Mouse (Mus musculus) heart, postnatal 0 days (tissue): ENCODE measurements around the gene Gclc. TPM values are rescaled to one million over a fixed set of nuclear protein-coding genes. Genes with fewer than 3 reads are reported as not detected.

Experiments
- ATAC-seq: fragments of 200-750 bp; cut with Nextera tagmentation; 2 replicates; pipeline ENCODE4 v1.8.0; 2017; ENCODE audit warnings: low read depth, moderate number of reproducible peaks, moderate library complexity; ENCODE audit not compliant: insufficient read depth
- DNase-seq: peaks from one replicate; pipeline ENCODE4 v3.0.0-alpha.2; 2016; ENCODE audit warnings: low spot score
- H3K27ac ChIP-seq: fragments of 300-500 bp; sonication (generic); 2 replicates; pipeline ENCODE4 v1.5.1; 2014; ENCODE audit warnings: low read depth, mild to moderate bottlenecking
- H3K27me3 ChIP-seq: fragments of 300-500 bp; sonication (generic); 2 replicates; pipeline ENCODE4 v1.6.1; 2014; ENCODE audit warnings: low read length, mixed read lengths; ENCODE audit not compliant: control insufficient read depth, insufficient read depth
- H3K36me3 ChIP-seq: fragments of 300-500 bp; sonication (generic); replicated peaks from 2 replicates; pipeline ENCODE4 v1.6.1; 2014; ENCODE audit warnings: low read length, mixed read lengths; ENCODE audit not compliant: control insufficient read depth, insufficient read depth
- H3K4me1 ChIP-seq: fragments of 300-500 bp; sonication (generic); 2 replicates; pipeline ENCODE4 v1.6.1; 2014; ENCODE audit warnings: antibody characterized with exemption; ENCODE audit not compliant: control insufficient read depth, insufficient read depth
- H3K4me2 ChIP-seq: fragments of 300-500 bp; sonication (generic); 2 replicates; pipeline ENCODE4 v1.6.1; 2014; ENCODE audit warnings: low read depth, mild to moderate bottlenecking, low read length, moderate library complexity
- H3K4me3 ChIP-seq: fragments of 300-500 bp; sonication (generic); 2 replicates; pipeline ENCODE4 v1.5.1; 2014; ENCODE audit warnings: low read depth, low read length
- H3K9ac ChIP-seq: fragments of 300-500 bp; sonication (generic); replicated peaks from 2 replicates; pipeline ENCODE4 v1.6.1; 2014; ENCODE audit warnings: low read depth, low read length, mixed read lengths
- H3K9me3 ChIP-seq: fragments of 300-500 bp; sonication (generic); replicated peaks from 2 replicates; pipeline ENCODE4 v1.6.1; 2016; ENCODE audit warnings: low read length; ENCODE audit not compliant: control insufficient read depth
- CTCF ChIP-seq: IDR thresholded peaks from 2 replicates; pipeline ENCODE4 v1.5.1; 2016; ENCODE audit warnings: antibody characterized with exemption, control low read depth, low read depth
- EP300 ChIP-seq: IDR thresholded peaks from 2 replicates; pipeline ENCODE4 v1.6.1; 2016; ENCODE audit warnings: antibody characterized with exemption, low read depth
- WGBS: fragments of 180-500 bp; shearing (Covaris S2); extraction: QIAGEN DNeasy Blood & Tissue Kit; methylation state at CpG from one replicate; pipeline ENCODE4 v1.1.7; 2014; 5-methylcytosine and 5-hydroxymethylcytosine counted together
- polyA plus RNA-seq: library from polyadenylated mRNA; unstranded; fragments of >200 nt; fragmentation: Nextera tagmentation; extraction: Ambion mirVana; gene quantifications from 2 replicates; pipeline ENCODE4 v1.2.1, GENCODE M21; 2015
- total RNA-seq: library from RNA; depleted of rRNA; stranded (reverse); fragments of >200 nt; gene quantifications from 2 replicates; pipeline ENCODE4 v1.2.3, GENCODE M21; 2014; ENCODE audit warnings: low replicate concordance

The Gclc gene
- total and polyA plus RNA-seq, 2 experiments from 2014 or later, result 4.6 to 9.2 TPM

DNA sequence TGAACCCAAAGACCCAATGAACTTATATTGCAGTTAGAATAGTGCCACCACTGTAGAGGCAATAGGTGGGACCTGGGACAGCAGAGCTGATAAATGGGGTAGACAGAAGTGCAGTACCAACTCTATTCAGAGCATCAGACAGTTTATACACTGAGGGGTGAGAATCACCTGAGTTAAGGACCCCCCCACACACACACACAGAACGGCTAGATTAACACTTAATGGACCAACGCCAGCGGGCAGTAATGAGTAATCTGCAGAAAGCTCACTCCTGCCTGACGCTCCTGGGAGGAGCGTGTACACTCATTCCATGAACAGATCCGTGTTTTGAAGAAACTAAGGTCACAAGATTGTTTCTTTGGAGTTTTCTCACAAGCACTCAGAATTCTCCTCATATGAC lies 5.4 kb downstream of the Gclc start:
- H3K27ac ChIP-seq, result no peak overlapping the region
- ATAC-seq, result no peak
- H3K9ac ChIP-seq, result no peak overlapping the region
- H3K27me3 ChIP-seq, result no peaks in the 10 kb centered on the region
- no peaks in the 10 kb centered on the region for H3K9me3 ChIP-seq
- 0 out of 2 replicates have a peak, but pooled peaks cover 12% of the 10 kb centered on the region for H3K36me3 ChIP-seq
- H3K4me1 ChIP-seq, result peaks cover 9% of the 10 kb centered on the region; the same call in 1 of the 2 replicates
- no peak for DNase-seq
- WGBS, result 68% methylated on average over 6 of the region's 6 CpGs
- TF ChIP-seq CTCF (no peak), EP300 (no peak)
- H3K4me2 ChIP-seq, result no peak overlapping the region
- H3K4me3 ChIP-seq, result no peak overlapping the region

DNA sequence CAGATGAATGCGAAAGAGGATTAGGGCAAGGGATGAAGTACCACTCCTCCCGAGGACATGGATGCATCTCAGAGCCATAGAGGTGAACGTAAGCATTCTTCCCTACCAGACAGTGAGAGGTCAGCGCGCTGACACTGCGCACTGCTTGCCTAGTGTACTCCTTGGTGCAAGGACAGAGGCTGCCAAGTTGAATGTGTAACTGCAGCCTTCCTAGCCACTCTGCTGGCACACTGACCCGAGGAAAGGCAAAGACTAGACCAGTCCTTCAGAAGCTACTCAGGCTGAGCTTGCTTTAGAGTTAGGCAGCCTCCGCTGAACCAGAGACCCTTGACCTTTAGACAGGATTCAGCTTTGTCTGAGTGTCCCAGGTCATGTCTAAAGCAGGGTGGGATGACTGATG lies 11.9 kb downstream of the Gclc start:
- Histone ChIP-seq H3K4me3 (no peak overlapping the region), H3K27me3 (no peaks in the 10 kb centered on the region), H3K4me2 (no peak overlapping the region), H3K27ac (no peak overlapping the region), H3K36me3 (0 out of 2 replicates have a peak, but pooled peaks cover 12% of the 10 kb centered on the region), H3K9ac (no peak overlapping the region), H3K4me1 (no peaks in the 10 kb centered on the region), H3K9me3 (no peaks in the 10 kb centered on the region)
- TF ChIP-seq CTCF (no peak), EP300 (no peak)
- no peak for ATAC-seq
- 89% methylated on average over 8 of the region's 8 CpGs for WGBS
- no peak for DNase-seq

DNA sequence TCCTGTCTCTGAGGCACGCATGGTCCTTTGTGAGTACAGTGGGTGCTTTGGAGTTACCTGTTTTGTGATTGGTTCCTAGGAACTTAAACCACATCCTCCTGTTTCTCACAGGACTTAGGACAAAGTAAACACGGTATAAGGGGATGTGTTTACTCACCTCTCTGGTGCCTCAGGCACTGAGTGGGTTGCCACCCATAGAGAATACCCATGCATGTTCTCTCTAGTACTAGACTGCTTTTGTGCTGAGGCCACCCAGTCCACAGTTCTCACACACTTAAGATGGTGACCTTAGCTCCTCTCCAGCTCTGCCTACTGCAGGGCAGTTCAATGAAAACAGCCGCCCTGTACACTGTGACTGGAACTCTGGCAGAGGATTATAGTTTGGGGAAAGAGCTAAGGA lies 12.4 kb downstream of the Gclc start:
- Histone ChIP-seq H3K4me2 (no peak overlapping the region), H3K9me3 (no peaks in the 10 kb centered on the region), H3K36me3 (0 out of 2 replicates have a peak, but pooled peaks cover 12% of the 10 kb centered on the region), H3K27ac (no peak overlapping the region), H3K4me3 (no peak overlapping the region), H3K27me3 (no peaks in the 10 kb centered on the region), H3K9ac (no peak overlapping the region), H3K4me1 (no peaks in the 10 kb centered on the region)
- DNase-seq (no peak), ATAC-seq (no peak)
- TF ChIP-seq EP300 (no peak), CTCF (no peak)
- 78% methylated on average over 3 of the region's 3 CpGs for WGBS

DNA sequence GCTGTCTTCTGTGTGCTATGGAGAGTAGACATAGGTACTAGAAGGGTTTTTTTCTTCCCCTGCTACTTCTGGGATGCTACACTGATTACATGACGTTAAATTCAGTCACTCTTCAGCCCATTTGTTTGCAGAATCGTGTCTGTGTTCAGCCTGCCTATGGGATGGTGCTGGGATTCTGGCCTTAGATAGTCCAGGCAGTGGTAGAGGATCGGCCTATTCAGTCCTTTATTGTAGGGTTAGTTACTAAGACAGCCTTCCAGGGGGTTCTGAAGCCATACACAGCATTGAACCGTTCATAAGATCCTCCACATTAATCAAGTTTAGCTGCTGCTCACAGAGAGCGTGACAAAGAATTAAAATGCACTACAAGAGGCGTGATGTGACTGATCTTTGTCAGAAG lies 16.6 kb downstream of the Gclc start:
- H3K36me3 ChIP-seq, result no peaks in the 10 kb centered on the region; the same call in 1 of the 2 replicates
- no peak overlapping the region for H3K4me2 ChIP-seq
- ATAC-seq (no peak), DNase-seq (no peak)
- TF ChIP-seq EP300 (no peak), CTCF (no peak)
- H3K27me3 ChIP-seq, result no peaks in the 10 kb centered on the region
- WGBS, result 83% methylated on average over 6 of the region's 6 CpGs
- H3K9me3 ChIP-seq, result no peaks in the 10 kb centered on the region
- no peak overlapping the region for H3K4me3 ChIP-seq
- H3K27ac ChIP-seq, result no peak overlapping the region
- H3K4me1 ChIP-seq, result no peaks in the 10 kb centered on the region
- no peak overlapping the region for H3K9ac ChIP-seq

DNA sequence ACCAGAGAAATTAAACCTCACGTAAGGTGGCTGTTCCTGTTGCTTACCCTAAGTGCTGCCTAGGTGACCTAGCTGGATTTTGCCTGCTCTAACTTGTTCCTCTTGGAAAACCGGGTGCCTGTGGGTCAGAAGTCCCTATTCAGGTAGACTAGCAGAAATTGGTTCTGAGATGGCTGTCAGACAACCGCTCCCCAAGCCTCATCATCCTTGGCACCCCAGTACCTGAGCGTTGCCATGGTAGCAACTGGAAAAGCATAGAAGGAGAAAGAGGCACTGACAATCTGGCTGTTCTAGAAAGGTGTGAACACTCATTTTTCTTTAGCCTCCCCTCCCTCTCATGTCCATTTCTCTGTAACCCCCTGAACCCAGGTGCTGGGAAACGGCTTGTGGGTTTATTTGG lies 17.0 kb downstream of the Gclc start:
- ATAC-seq (no peak), DNase-seq (no peak)
- Histone ChIP-seq H3K4me1 (no peaks in the 10 kb centered on the region), H3K9me3 (no peaks in the 10 kb centered on the region), H3K27me3 (no peaks in the 10 kb centered on the region), H3K9ac (no peak overlapping the region), H3K4me3 (no peak overlapping the region), H3K4me2 (no peak overlapping the region), H3K27ac (no peak overlapping the region), H3K36me3 (peaks cover 3% of the 10 kb centered on the region; the same call in 1 of the 2 replicates)
- no peak for TF ChIP-seq CTCF
- TF ChIP-seq EP300, result no peak
- 89% methylated on average over 5 of the region's 5 CpGs for WGBS

DNA sequence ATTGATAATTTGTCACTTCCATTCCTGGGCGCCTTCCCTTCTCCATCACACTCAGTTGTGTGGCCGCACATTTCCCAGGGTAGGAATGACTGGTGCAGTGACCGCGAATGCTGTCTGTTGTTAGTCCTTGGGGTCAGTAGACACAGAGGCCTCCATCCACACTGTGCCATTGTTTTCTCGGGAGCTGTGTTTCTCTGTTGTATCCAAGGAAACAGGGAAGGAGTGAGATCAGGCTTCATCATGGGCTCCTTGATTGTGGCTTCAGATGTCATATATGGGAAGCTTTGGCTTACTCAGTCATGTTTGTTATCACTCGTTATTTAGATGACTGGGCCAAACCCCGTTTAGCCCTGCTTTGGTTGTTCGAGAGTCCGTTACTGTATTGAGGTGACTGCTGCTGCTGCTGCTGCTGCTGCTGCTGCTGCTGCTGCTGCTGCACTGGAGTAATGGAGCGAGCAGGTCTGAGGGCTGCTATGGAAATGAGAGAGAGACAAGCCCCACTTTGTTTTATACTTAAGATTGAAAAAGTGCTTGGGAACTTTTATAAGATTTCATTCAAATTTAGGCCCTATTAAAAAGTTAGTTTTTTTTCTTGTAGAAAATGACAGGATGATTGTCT lies 17.5 kb downstream of the Gclc start:
- Histone ChIP-seq H3K4me3 (no peak overlapping the region), H3K27me3 (no peaks in the 10 kb centered on the region), H3K4me2 (no peak overlapping the region), H3K9me3 (no peaks in the 10 kb centered on the region), H3K4me1 (no peaks in the 10 kb centered on the region), H3K36me3 (peaks cover 9% of the 10 kb centered on the region; the same call in 1 of the 2 replicates), H3K27ac (no peak overlapping the region), H3K9ac (no peak overlapping the region)
- DNase-seq (no peak), ATAC-seq (no peak)
- no peak for TF ChIP-seq CTCF
- TF ChIP-seq EP300, result no peak
- WGBS, result 65% methylated on average over 10 of the region's 10 CpGs
